ENCODE assay signal across 25 mouse cellular contexts in genomic region chr11:30247106-30247505, GRCm38 (mm10). TPM values are rescaled to one million over a fixed set of nuclear protein-coding genes. Genes with fewer than 3 reads are reported as not detected.
DNase-seq lines count a peak whose midpoint lies in the region; ATAC-seq and TF ChIP-seq lines count a peak whose summit lies in the region.
"Had no signal": no experiment of that assay in that cellular context is flagged by ENCODE, and none has a peak within 500 bp of the region (broad histone marks: within the 10 kb centered on the region; RNA-seq: fewer than 3 reads in every experiment).

No protein-coding gene starts in this region.

- WGBS in heart, embryonic 12.5 days = 55% methylated on average over 1 of the region's 1 CpGs
- 47% methylated on average over 1 of the region's 1 CpGs for WGBS in lung, postnatal 0 days
- 67% methylated on average over 1 of the region's 1 CpGs for WGBS in heart, postnatal 0 days

- peak; percentile 64 for DNase-seq in adrenal gland, postnatal 14 days
- no peak for DNase-seq in adrenal gland, postnatal 4 days (ENCODE audit: low spot score in 2 of 2)
- DNase-seq in heart, postnatal 14 days = no peak
- DNase-seq in lung, postnatal 0 days (ENCODE audit: low spot score) = no peak
- DNase-seq in lung, postnatal 25 days (ENCODE audit: low spot score) = no peak
- DNase-seq in heart, postnatal 0 days (ENCODE audit: low spot score) = no peak
- DNase-seq in layer of hippocampus, adult 8-10 months (ENCODE audit: low spot score in 2 of 2) = no peak
- DNase-seq: B cell, adult 2 months; cerebellum, postnatal 10 days; forebrain, postnatal 0 days; gastrocnemius, postnatal 25 days; kidney, postnatal 25 days; lung, adult 18-20 months; lung, postnatal 14 days had no signal

- peak overlapping the region; percentile 85 for H3K27ac ChIP-seq in heart, embryonic 12.5 days (ENCODE audit: poor library complexity, severe bottlenecking)
- 0 out of 2 replicates have a peak overlapping the region, but pooled peaks have one; percentile 4 for H3K27ac ChIP-seq in lung, postnatal 0 days (ENCODE audit: low read length)
- H3K27ac ChIP-seq in heart, postnatal 0 days (ENCODE audit: low read depth) = peak overlapping the region; percentile 73
- H3K27ac ChIP-seq: forebrain, embryonic 10.5 days; hindbrain, embryonic 10.5 days; intestine, embryonic 15.5 days; layer of hippocampus, adult 2 months; limb, embryonic 13.5 days; liver, embryonic 12.5 days; midbrain, embryonic 12.5 days had no signal

- intact Hi-C loops in heart, postnatal 14 days (cut with DNase I) = no loop called here

- no peak overlapping the region for H3K4me2 ChIP-seq in heart, embryonic 12.5 days
- no peak overlapping the region for H3K4me2 ChIP-seq in lung, postnatal 0 days (replicated peaks; ENCODE audit: low read depth, low read length)
- no peak overlapping the region for H3K4me2 ChIP-seq in heart, postnatal 0 days (ENCODE audit: low read depth, low read length)
- H3K4me2 ChIP-seq: intestine, embryonic 15.5 days; limb, embryonic 13.5 days; liver, embryonic 12.5 days; midbrain, embryonic 12.5 days had no signal

- H3K9ac ChIP-seq in heart, embryonic 12.5 days = no peak overlapping the region
- H3K9ac ChIP-seq in lung, postnatal 0 days (replicated peaks; ENCODE audit: low read depth) = no peak overlapping the region
- no peak overlapping the region for H3K9ac ChIP-seq in heart, postnatal 0 days (replicated peaks; ENCODE audit: low read depth, low read length)
- H3K9ac ChIP-seq: forebrain, postnatal 0 days; intestine, embryonic 15.5 days; limb, embryonic 13.5 days; liver, embryonic 12.5 days; midbrain, embryonic 12.5 days had no signal

- no peaks in the 10 kb centered on the region for H3K9me3 ChIP-seq in heart, embryonic 12.5 days (replicated peaks)
- H3K9me3 ChIP-seq in lung, postnatal 0 days (ENCODE audit: low read length) = no peaks in the 10 kb centered on the region
- no peaks in the 10 kb centered on the region for H3K9me3 ChIP-seq in heart, postnatal 0 days (replicated peaks; ENCODE audit: control insufficient read depth, low read length)
- H3K9me3 ChIP-seq: forebrain, embryonic 10.5 days; G1E; hindbrain, embryonic 10.5 days; intestine, embryonic 15.5 days; limb, embryonic 13.5 days; liver, embryonic 12.5 days; midbrain, embryonic 12.5 days had no signal

- no peaks in the 10 kb centered on the region for H3K27me3 ChIP-seq in heart, embryonic 12.5 days (replicated peaks)
- H3K27me3 ChIP-seq in lung, postnatal 0 days (replicated peaks; ENCODE audit: insufficient read depth, low read length) = no peaks in the 10 kb centered on the region
- no peaks in the 10 kb centered on the region for H3K27me3 ChIP-seq in heart, postnatal 0 days (ENCODE audit: control insufficient read depth, insufficient read depth, low read length)
- H3K27me3 ChIP-seq: CH12.LX; intestine, embryonic 15.5 days; limb, embryonic 13.5 days; liver, embryonic 12.5 days; midbrain, embryonic 12.5 days had no signal

- TF ChIP-seq EP300 in lung, postnatal 0 days (IDR thresholded peaks at IDR 0.05) = no peak
- no peak for TF ChIP-seq EP300 in heart, postnatal 0 days (IDR thresholded peaks at IDR 0.05; ENCODE audit: low read depth)

- no peak for ATAC-seq in heart, embryonic 12.5 days (ENCODE audit: insufficient number of reproducible peaks, low FRiP score)
- ATAC-seq in lung, postnatal 0 days = no peak
- no peak for ATAC-seq in heart, postnatal 0 days (ENCODE audit: insufficient read depth, low read depth)
- ATAC-seq: forebrain, postnatal 0 days; hindbrain, embryonic 16.5 days; intestine, embryonic 15.5 days; liver, embryonic 12.5 days had no signal

- TF ChIP-seq CTCF in lung, postnatal 0 days (IDR thresholded peaks at IDR 0.05) = no peak
- TF ChIP-seq CTCF in heart, postnatal 0 days (IDR thresholded peaks at IDR 0.05; ENCODE audit: low read depth) = no peak

- no peak overlapping the region for H3K4me3 ChIP-seq in heart, embryonic 12.5 days
- no peak overlapping the region for H3K4me3 ChIP-seq in lung, postnatal 0 days (ENCODE audit: low read depth, low read length)
- H3K4me3 ChIP-seq in heart, postnatal 0 days (ENCODE audit: low read depth, low read length) = no peak overlapping the region
- H3K4me3 ChIP-seq: forebrain, embryonic 10.5 days; hindbrain, embryonic 10.5 days; intestine, embryonic 15.5 days; layer of hippocampus, adult 2 months; limb, embryonic 13.5 days; liver, embryonic 12.5 days; midbrain, embryonic 12.5 days had no signal

- peaks cover 79% of the 10 kb centered on the region for H3K4me1 ChIP-seq in heart, embryonic 12.5 days (replicated peaks)
- peaks cover 28% of the 10 kb centered on the region; the same call in 1 of the 2 replicates for H3K4me1 ChIP-seq in lung, postnatal 0 days (ENCODE audit: insufficient read depth, low read depth, low read length)
- peaks cover 88% of the 10 kb centered on the region for H3K4me1 ChIP-seq in heart, postnatal 0 days (ENCODE audit: control insufficient read depth, insufficient read depth)

- H3K36me3 ChIP-seq in heart, embryonic 12.5 days = no peaks in the 10 kb centered on the region
- H3K36me3 ChIP-seq in lung, postnatal 0 days (ENCODE audit: insufficient read depth, low read length) = no peaks in the 10 kb centered on the region
- H3K36me3 ChIP-seq in heart, postnatal 0 days (replicated peaks; ENCODE audit: control insufficient read depth, insufficient read depth, low read length) = no peaks in the 10 kb centered on the region
- H3K36me3 ChIP-seq: forebrain, embryonic 10.5 days; G1E; hindbrain, embryonic 10.5 days; intestine, embryonic 15.5 days; limb, embryonic 13.5 days; liver, embryonic 12.5 days; midbrain, embryonic 12.5 days had no signal

RNA-seq across cellular contexts. Expression of gene Sptbn1, which starts 20.9 kb away (rescaled TPM):
- 336 and 367 TPM in 2 replicates for total RNA-seq in adrenal gland, postnatal 14 days (2021)
- 100 to 1,000 TPM; 275 to 318 TPM for total RNA-seq in adrenal gland, postnatal 4 days (2021)
- 188 and 194 TPM in 2 replicates for polyA plus RNA-seq in heart, embryonic 12.5 days (2016; fragmentation: Nextera tagmentation; extraction: Ambion mirVana)
- total RNA-seq in heart, postnatal 14 days (2021) = 100 to 1,000 TPM; 509 to 527 TPM
- 220 and 256 TPM in 2 replicates for polyA plus RNA-seq in lung, postnatal 0 days (2015; fragmentation: Nextera tagmentation; extraction: Ambion mirVana)
- 262 and 271 TPM in 2 replicates for total RNA-seq in heart, postnatal 0 days (2014; rRNA removed; ENCODE audit: low replicate concordance)
- polyA plus RNA-seq in heart, postnatal 0 days (2015; fragmentation: Nextera tagmentation; extraction: Ambion mirVana) = 118 and 121 TPM in 2 replicates
- 100 to 1,000 TPM; 536 to 568 (median 551) TPM for total RNA-seq in layer of hippocampus, adult 8-10 months (2022)

Comparison
In these comparisons a context has a peak if more than half of its experiments do, and no peak if none do; other contexts are left out.
1. H3K27ac ChIP-seq: peak in every context shown above with its lines; median percentile 85 in heart, embryonic 12.5 days; 73 in heart, postnatal 0 days; 4 in lung, postnatal 0 days.